Mouse (Mus musculus): ENCODE data around the gene Zfp69. TPM values are rescaled to one million over a fixed set of nuclear protein-coding genes. Genes with fewer than 3 reads are reported as not detected.

The Zfp69 gene
- total RNA-seq, 2 experiments from 2014 or later = 0.92 to 2.3 TPM

GRCm38 (mm10) chr4:120925386-120925785 lies 26.1 kb downstream of the Zfp69 start:
- peak; percentile 52 for ATAC-seq (ENCODE audit: poor library complexity, severe bottlenecking)

GRCm38 (mm10) chr4:120924554-120925299 lies 26.8 kb downstream of the Zfp69 start, which contains the start of gene Exo5:
Gene Exo5, minus strand, starts transcription at chr4:120925017.
- peak; percentile 94 for ATAC-seq (ENCODE audit: poor library complexity, severe bottlenecking)

- no peak for ATAC-seq (ENCODE audit: poor library complexity, severe bottlenecking)
These were observed 30.0 kb downstream of the Zfp69 start for GRCm38 (mm10) chr4:120921461-120921860.

- ATAC-seq (ENCODE audit: poor library complexity, severe bottlenecking) = peak; percentile 76
These were observed 37.0 kb downstream of the Zfp69 start for GRCm38 (mm10) chr4:120914501-120914900.

- peak; percentile 56 for ATAC-seq (ENCODE audit: poor library complexity, severe bottlenecking)
These were observed 37.6 kb downstream of the Zfp69 start for GRCm38 (mm10) chr4:120913861-120914260.

GRCm38 (mm10) chr4:120913443-120913842 lies 38.1 kb downstream of the Zfp69 start:
- ATAC-seq (ENCODE audit: poor library complexity, severe bottlenecking) = no peak

GRCm38 (mm10) chr4:120912866-120913265 lies 38.6 kb downstream of the Zfp69 start:
- no peak for ATAC-seq (ENCODE audit: poor library complexity, severe bottlenecking)

- no peak for ATAC-seq (ENCODE audit: poor library complexity, severe bottlenecking)
These were observed 40.4 kb downstream of the Zfp69 start for GRCm38 (mm10) chr4:120911086-120911485.

- peak; percentile 82 for ATAC-seq (ENCODE audit: poor library complexity, severe bottlenecking)
These were observed 41.8 kb downstream of the Zfp69 start for GRCm38 (mm10) chr4:120909558-120910150.

GRCm38 (mm10) chr4:120905644-120906043 lies 45.9 kb downstream of the Zfp69 start:
- ATAC-seq (ENCODE audit: poor library complexity, severe bottlenecking) = 0 out of 2 replicates have a peak, but pooled peaks have one; percentile 28

GRCm38 (mm10) chr4:120904533-120904932 lies 47.0 kb downstream of the Zfp69 start:
- ATAC-seq (ENCODE audit: poor library complexity, severe bottlenecking) = no peak

- no peak for ATAC-seq (ENCODE audit: poor library complexity, severe bottlenecking)
These were observed 55.5 kb downstream of the Zfp69 start for GRCm38 (mm10) chr4:120895810-120896584.

GRCm38 (mm10) chr4:120895226-120895625 lies 56.3 kb downstream of the Zfp69 start:
- no peak for ATAC-seq (ENCODE audit: poor library complexity, severe bottlenecking)

- ATAC-seq (ENCODE audit: poor library complexity, severe bottlenecking) = no peak
These were observed 56.9 kb downstream of the Zfp69 start for GRCm38 (mm10) chr4:120894584-120894983.

- ATAC-seq (ENCODE audit: poor library complexity, severe bottlenecking) = no peak
These were observed 57.7 kb downstream of the Zfp69 start for GRCm38 (mm10) chr4:120893656-120894401.

- no peak for ATAC-seq (ENCODE audit: poor library complexity, severe bottlenecking)
These were observed 59.0 kb downstream of the Zfp69 start for GRCm38 (mm10) chr4:120892516-120892915.

- ATAC-seq (ENCODE audit: poor library complexity, severe bottlenecking) = no peak
These were observed 59.5 kb downstream of the Zfp69 start for GRCm38 (mm10) chr4:120891960-120892359.

- ATAC-seq (ENCODE audit: poor library complexity, severe bottlenecking) = no peak
These were observed 60.6 kb downstream of the Zfp69 start for GRCm38 (mm10) chr4:120890754-120891440.

- ATAC-seq (ENCODE audit: poor library complexity, severe bottlenecking) = no peak
These were observed 62.6 kb downstream of the Zfp69 start for GRCm38 (mm10) chr4:120888884-120889283.

Measured in megakaryocyte, adult 5-6 weeks (primary cell).